Comparison of ENCODE assay signal across 8 mouse cellular contexts in the genomic region with DNA sequence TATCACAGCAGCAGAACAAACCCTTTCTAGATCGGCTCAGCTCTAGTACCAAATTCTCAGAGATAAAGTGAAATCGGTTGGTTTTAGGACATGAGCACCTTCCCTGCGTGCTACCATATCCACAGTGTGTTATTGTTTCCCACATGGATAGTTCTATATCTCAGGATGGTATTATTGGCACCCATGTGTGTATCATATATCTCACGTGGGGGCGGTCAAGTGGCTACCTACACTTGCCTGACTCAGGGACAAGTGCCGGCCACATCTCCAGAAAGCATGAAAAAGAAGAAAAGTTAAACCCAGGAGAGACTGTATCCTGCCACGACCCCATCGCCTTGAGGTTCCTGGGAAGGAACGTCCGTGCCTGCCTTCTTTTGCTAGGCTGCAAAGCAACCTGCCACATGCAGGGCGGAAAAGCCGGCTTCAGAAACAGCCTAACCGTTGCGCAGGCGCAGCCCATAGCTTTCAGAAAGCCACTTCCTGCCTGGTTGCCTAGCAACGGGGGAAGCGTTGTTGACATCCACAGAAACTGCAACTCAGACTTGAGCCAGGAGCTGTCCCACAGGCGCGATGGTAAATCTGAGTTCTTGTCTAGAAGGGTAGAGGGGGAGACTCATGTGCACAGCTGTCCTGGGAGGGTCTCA. TPM values are rescaled to one million over a fixed set of nuclear protein-coding genes. Genes with fewer than 3 reads are reported as not detected.
DNase-seq lines count a peak whose midpoint lies in the region; ATAC-seq lines count a peak whose summit lies in the region.

A gene (plus strand): TSS at position 498 of the 644 bp plus-strand sequence.

- intact Hi-C loops in left cerebral cortex, postnatal 14 days (cut with DNase I): no loop called here

- peak; percentile 85 for DNase-seq in adrenal gland, adult 8-10 months
- peak; percentile 92 for DNase-seq in embryo, embryonic 11.5 days (ENCODE audit: low read depth, low spot score)
- peak; percentile 94 to 97 for DNase-seq in left cerebral cortex, postnatal 14 days (ENCODE audit: low spot score in 2 of 2)
- DNase-seq in right cerebral cortex, adult 2 months (ENCODE audit: low spot score in 2 of 2): peak; percentile 94 to 96
- peak; percentile 36 for DNase-seq in urinary bladder, adult 2 months (ENCODE audit: low spot score)

- H3K27me3 ChIP-seq in intestine, embryonic 16.5 days (replicated peaks; ENCODE audit: control insufficient read depth, insufficient read depth, low read length): no peaks in the 10 kb centered on the region

- H3K4me1 ChIP-seq in intestine, embryonic 16.5 days (ENCODE audit: control insufficient read depth, insufficient read depth, low read length): peaks cover 7% of the 10 kb centered on the region; the same call in 1 of the 2 replicates

- H3K27ac ChIP-seq in intestine, embryonic 16.5 days (ENCODE audit: low read length): no peak within 1 kb of the TSS

- peak within 1 kb of the TSS; percentile 77 for H3K4me2 ChIP-seq in intestine, embryonic 16.5 days (ENCODE audit: low read depth, low read length)

- H3K9ac ChIP-seq in intestine, embryonic 16.5 days (ENCODE audit: low read depth, low read length): peak within 1 kb of the TSS; percentile 61

- no peaks in the 10 kb centered on the region for H3K36me3 ChIP-seq in intestine, embryonic 16.5 days (ENCODE audit: control insufficient read depth, insufficient read depth, low read length)

- WGBS in intestine, embryonic 16.5 days: 8% methylated on average over 19 of the region's 19 CpGs

- peak; percentile 99 for ATAC-seq in granulocyte monocyte progenitor cell, adult 5-6 weeks (replicated peaks; ENCODE audit: poor library complexity, severe bottlenecking)
- peak; percentile 93 for ATAC-seq in intestine, embryonic 16.5 days
- peak; percentile 98 for ATAC-seq in megakaryocyte progenitor cell, adult 5-6 weeks (replicated peaks; ENCODE audit: poor library complexity)

- H3K4me3 ChIP-seq in intestine, embryonic 16.5 days (ENCODE audit: low read length): peak within 1 kb of the TSS; percentile 46

- no peaks in the 10 kb centered on the region for H3K9me3 ChIP-seq in intestine, embryonic 16.5 days (ENCODE audit: control insufficient read depth, low read length)

RNA-seq across cellular contexts. Expression of the gene that starts here (rescaled TPM):
- total RNA-seq in adrenal gland, adult 8-10 months (2022): 1 to 10 TPM in 1 of 4 experiments, not detected in 3; 1.0 TPM
- not detected in 2 replicates for total RNA-seq in granulocyte monocyte progenitor cell, adult 5-6 weeks (2014; fragmentation: Nextera tagmentation)
- not detected in 2 replicates for total RNA-seq in granulocyte monocyte progenitor cell, adult 5-6 weeks (2017)
- polyA plus RNA-seq in intestine, embryonic 16.5 days (2015; fragmentation: Nextera tagmentation; extraction: Ambion mirVana): not detected in 2 replicates
- 1 to 10 TPM in 1 of 2 experiments, under 1 TPM in 1; 0.79 to 1.2 TPM for total RNA-seq in left cerebral cortex, postnatal 14 days (2021)
- total RNA-seq in megakaryocyte progenitor cell, adult 5-6 weeks (2015): not detected in 2 replicates
- total RNA-seq in megakaryocyte progenitor cell, adult 5-6 weeks (2017): not detected in 2 replicates
- 0.30 TPM in 1 of 2 replicates, not detected in the other for polyA plus RNA-seq in urinary bladder, adult 2 months (2012; rRNA removed)

Comparison
In these comparisons a context has a peak if more than half of its experiments do, and no peak if none do; other contexts are left out.
1. Peak in ATAC-seq in granulocyte monocyte progenitor cell, adult 5-6 weeks; RNA of the gene not detected or under 1 TPM.
2. Peak in ATAC-seq, H3K4me3 ChIP-seq, H3K9ac ChIP-seq and H3K4me2 ChIP-seq in intestine, embryonic 16.5 days; RNA of the gene not detected or under 1 TPM.
3. Peak in ATAC-seq in megakaryocyte progenitor cell, adult 5-6 weeks; RNA of the gene not detected or under 1 TPM.
4. Peak in DNase-seq in urinary bladder, adult 2 months; RNA of the gene not detected or under 1 TPM.
5. DNase-seq: peak in every context shown above with its lines; median percentile 96 in left cerebral cortex, postnatal 14 days; 95 in right cerebral cortex, adult 2 months; 92 in embryo, embryonic 11.5 days; 85 in adrenal gland, adult 8-10 months; 36 in urinary bladder, adult 2 months.